19 mouse cellular contexts compared by ENCODE assay signal in genomic region chr10:57549631-57550030, GRCm38 (mm10).
"Had no signal": no experiment of that assay in that cellular context is flagged by ENCODE, and none has a peak within 500 bp of the region (broad histone marks: within the 10 kb centered on the region; RNA-seq: fewer than 3 reads in every experiment).

No protein-coding gene starts in this region.

- H3K9ac ChIP-seq: limb, embryonic 12.5 days; limb, embryonic 15.5 days; liver, embryonic 12.5 days; liver, embryonic 15.5 days; lung, embryonic 15.5 days; midbrain, embryonic 13.5 days had no signal

- H3K4me3 ChIP-seq: left cerebral cortex, adult 2 months; limb, embryonic 12.5 days; limb, embryonic 15.5 days; liver, embryonic 12.5 days; liver, embryonic 15.5 days; lung, embryonic 15.5 days; megakaryocyte, embryonic 14.5 days; midbrain, embryonic 10.5 days; midbrain, embryonic 13.5 days had no signal

- H3K36me3 ChIP-seq: limb, embryonic 12.5 days; limb, embryonic 15.5 days; liver, embryonic 12.5 days; liver, embryonic 15.5 days; lung, embryonic 15.5 days; midbrain, embryonic 10.5 days; midbrain, embryonic 13.5 days had no signal

- H3K9me3 ChIP-seq: limb, embryonic 12.5 days; limb, embryonic 15.5 days; liver, embryonic 12.5 days; liver, embryonic 15.5 days; lung, embryonic 15.5 days; megakaryocyte, embryonic 14.5 days; midbrain, embryonic 10.5 days; midbrain, embryonic 13.5 days had no signal

- H3K27me3 ChIP-seq: limb, embryonic 12.5 days; limb, embryonic 15.5 days; liver, embryonic 12.5 days; liver, embryonic 15.5 days; lung, embryonic 15.5 days; midbrain, embryonic 13.5 days had no signal

- H3K4me2 ChIP-seq: limb, embryonic 12.5 days; limb, embryonic 15.5 days; liver, embryonic 12.5 days; liver, embryonic 15.5 days; lung, embryonic 15.5 days; midbrain, embryonic 13.5 days had no signal

- ATAC-seq: liver, embryonic 12.5 days; midbrain, embryonic 13.5 days had no signal

- DNase-seq: kidney, adult 11 months; kidney, adult 9 months; kidney, postnatal 14 days; kidney, postnatal 4 days; left cerebral cortex, postnatal 4 days; lung, adult 18-20 months; lung, postnatal 10 days; lung, postnatal 36 days; thymus, postnatal 25 days had no signal

- H3K4me1 ChIP-seq: limb, embryonic 12.5 days; limb, embryonic 15.5 days; liver, embryonic 12.5 days; liver, embryonic 15.5 days; lung, embryonic 15.5 days; midbrain, embryonic 10.5 days; midbrain, embryonic 13.5 days had no signal

- H3K27ac ChIP-seq: left cerebral cortex, adult 2 months; limb, embryonic 12.5 days; limb, embryonic 15.5 days; liver, embryonic 12.5 days; liver, embryonic 15.5 days; lung, embryonic 15.5 days; midbrain, embryonic 10.5 days; midbrain, embryonic 13.5 days; stomach, postnatal 0 days had no signal
